Mouse (Mus musculus) induced T-regulatory cell, adult 2 months (primary cell): ENCODE data around the gene Islr.
"Not testable (repeated sequence)": the region's sequence is repeated elsewhere in the genome, so short reads cannot be mapped to it uniquely, and the experiment has no call there.

Experiments used
- DNase-seq: peaks from one replicate; pipeline ENCODE4 v3.0.0-alpha.2; 2012; ENCODE audit warnings: low read depth

Islr gene

DNA sequence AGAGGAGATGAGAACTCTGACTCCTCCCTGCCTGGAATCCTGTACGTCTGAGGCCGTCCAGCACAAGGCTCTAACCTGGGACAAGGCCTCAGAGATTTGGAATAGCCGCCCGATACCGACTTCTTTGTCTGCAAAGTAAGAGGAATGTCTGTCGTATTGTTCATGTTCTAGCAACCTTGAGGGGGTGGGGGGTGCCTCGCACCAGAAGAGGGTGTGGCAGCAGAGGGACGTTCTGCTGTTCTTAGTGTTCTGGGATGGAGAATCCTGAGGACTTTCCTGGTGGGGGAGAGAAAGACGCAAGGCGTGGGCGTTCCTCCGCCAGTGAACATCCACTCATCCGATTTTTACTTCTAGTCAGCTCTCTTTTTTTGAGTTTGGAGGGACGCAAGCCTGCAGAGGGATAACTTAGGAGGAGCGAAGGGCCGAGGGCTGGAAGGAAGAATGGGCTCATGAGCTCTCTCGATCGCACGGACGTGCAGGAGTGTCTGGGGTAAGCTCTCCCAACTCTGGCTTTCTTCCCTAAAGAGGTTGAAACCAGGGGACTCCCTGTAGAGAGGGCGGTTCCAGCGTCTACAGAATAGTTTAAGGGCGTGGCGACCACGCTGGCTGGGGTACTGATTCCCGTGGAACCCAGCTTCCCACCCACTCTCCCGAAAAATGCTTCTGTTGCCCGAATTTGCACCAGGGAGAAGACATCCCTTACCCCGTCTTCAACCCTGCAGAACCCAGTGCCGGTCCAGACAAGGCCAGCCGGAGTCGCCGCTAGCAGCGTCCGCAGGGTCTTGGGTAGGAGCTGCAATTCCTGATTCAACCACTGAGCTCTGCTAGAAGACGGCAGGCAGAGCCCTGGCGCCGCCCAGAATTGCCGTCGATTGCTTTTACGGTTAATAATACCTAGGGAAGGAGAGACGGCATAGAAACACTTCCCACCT is at the start of gene Islr, which contains the start of gene Islr2:
Gene Islr, minus strand, starts transcription at position 791 of the 932 bp plus-strand sequence.
Gene Islr2, minus strand, starts transcription at position 804 of the 932 bp plus-strand sequence.
- peak; percentile 83 for DNase-seq

DNA sequence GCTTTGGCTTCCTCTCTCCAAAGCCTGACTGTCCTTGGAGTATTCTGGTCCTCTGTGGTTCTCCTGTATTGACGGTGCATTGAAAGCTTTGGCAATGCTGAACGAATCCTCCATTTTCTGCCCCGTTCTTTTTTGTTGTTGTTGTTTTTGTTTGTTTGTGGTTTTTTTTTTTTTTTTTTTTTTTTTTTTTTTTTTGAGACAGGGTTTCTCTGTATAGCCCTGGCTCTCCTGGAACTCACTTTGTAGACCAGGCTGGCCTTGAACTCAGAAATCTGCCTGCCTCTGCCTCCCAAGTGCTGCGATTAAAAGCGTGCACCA is 49.7 kb upstream of the Islr start:
- not testable (repeated sequence) for DNase-seq

DNA sequence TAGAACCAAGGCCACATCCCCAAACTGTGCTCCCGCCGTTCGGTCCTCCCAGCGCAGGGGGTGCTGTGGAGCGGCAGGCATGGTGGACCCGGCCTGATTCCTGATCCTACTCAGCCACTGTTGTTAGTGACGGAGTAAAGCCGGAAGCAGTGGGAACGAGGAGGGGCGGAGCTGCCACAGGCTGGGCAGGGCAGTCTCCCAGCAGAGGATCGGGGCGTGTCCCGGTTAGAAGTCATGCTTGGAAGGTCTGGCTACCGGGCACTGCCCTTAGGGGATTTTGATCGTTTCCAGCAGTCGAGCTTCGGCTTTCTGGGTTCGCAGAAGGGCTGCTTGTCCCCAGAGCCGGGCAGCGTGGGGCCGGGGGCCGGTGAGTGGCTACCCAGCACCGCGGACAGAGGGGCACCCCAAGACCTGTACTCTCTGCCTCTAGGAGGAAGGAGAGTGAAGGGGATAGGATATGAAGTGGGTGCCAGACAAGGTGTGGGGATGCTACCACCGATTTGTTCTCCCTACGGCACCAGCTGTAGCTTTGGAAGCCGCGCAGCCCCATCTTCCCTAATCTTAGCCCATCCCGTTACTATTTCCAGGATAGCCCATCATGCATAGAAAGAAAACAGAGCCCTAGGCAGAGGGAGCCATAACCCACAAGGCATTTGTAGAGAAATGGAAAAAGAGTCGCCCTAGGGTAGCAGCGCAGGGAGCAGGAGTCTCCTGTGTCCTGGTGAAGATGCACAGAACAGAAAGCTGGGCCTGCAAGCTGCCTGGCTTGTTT is 49.1 kb upstream of the Islr start, which contains the start of gene Stoml1:
Gene Stoml1, plus strand, starts transcription at position 132 of the 772 bp plus-strand sequence.
- DNase-seq, result peak; percentile 96

DNA sequence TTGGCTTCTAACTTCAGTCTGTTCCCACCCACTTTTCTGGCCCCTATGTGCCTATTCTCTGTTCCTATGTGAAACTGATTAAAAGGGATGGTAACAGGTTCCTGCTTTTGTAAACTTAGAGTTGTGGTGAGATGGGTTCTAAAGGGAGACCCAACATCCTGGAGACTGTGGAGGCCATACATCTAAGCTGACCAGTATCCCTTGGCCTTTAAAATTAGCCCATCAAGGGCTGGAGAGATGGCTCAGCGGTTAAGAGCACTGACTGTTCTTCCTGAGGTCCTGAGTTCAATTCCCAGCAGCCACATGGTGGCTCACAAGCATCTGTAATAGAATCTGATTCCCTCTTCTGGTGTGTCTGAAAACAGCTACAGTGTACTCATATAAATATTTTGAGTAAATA is 46.6 kb upstream of the Islr start:
- not testable (repeated sequence) for DNase-seq

DNA sequence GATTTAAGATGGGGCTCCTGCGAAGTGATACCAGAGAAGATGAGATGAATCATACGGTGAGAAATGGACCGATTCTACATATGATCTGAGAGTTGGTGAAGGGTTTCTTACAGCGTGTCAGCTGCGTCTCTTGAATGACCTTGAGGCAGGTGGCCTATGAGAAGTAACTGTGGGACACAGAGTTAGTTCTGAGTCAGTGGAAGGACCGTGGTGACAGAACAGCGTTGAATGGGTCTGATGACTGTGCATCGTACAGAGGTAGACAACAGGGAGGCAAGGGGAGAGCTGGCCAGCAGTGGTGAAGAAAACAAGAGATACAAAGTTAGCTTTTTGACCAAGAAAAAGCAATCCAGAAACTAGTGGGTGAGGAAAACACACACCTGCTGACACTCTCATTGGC is 46.2 kb upstream of the Islr start:
- DNase-seq, result no peak

DNA sequence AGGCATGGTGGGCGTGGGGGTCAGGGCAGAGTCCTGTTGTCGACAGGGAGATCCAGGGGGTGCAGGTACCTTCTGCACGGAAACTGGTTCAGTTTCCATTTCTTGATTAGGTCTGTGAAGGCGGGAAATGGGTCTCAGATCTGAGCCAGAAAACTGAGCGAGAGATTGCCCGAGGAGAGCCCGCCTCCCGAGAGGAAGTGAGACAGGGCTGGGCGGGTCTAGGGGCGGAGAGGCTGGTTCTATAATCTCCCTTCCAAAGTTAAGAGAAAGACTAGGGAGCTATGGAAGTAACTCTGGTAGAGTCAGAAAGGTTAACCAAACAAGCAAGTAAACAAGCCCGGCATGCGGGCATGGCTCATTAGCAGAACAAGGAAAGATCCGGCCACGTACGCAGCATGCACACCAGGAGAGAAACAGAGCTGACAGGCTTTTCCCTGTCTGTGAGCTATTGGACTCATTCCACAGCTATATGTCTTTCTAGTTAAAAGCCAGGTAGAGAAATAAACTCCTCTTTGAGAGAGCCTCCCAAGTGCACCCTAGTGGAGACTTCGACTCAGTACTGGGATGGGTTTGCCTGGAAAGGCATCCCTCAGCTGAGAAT is 45.6 kb upstream of the Islr start, which contains the start of gene Pml:
Gene Pml, minus strand, starts transcription at position 195 of the 601 bp plus-strand sequence.
- peak; percentile 85 for DNase-seq

DNA sequence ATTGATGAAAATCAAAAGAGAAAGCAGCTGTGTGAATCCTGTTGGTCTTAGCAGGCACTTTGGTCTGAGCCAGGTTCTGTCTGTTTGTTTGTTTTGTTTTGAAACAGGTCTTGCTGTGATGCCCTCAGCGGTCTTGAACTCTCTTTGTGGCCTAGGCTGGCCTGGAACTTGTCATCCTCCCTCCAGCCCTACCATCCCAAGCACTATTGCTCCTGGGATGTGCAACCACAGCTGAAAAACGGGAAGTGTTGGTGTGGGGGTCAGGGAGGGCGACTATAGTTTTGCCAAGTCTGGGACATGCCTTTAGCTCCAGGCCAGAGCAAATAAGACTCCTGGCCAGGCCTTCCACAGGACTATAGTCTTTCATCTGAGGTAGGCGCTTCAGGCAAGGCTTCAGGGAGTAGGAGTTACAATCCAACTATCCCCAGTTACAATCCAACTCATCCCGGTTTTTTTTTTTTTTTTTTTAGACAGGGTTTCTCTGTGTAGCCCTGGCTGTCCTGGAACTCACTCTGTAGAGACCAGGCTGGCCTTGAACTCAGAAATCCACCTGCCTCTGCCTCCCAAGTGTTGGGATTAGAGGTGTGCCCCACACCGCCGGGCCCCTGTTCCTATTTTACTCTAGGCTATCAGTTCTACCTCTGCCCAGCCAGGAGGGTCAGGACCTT is 44.8 kb upstream of the Islr start:
- no peak for DNase-seq

DNA sequence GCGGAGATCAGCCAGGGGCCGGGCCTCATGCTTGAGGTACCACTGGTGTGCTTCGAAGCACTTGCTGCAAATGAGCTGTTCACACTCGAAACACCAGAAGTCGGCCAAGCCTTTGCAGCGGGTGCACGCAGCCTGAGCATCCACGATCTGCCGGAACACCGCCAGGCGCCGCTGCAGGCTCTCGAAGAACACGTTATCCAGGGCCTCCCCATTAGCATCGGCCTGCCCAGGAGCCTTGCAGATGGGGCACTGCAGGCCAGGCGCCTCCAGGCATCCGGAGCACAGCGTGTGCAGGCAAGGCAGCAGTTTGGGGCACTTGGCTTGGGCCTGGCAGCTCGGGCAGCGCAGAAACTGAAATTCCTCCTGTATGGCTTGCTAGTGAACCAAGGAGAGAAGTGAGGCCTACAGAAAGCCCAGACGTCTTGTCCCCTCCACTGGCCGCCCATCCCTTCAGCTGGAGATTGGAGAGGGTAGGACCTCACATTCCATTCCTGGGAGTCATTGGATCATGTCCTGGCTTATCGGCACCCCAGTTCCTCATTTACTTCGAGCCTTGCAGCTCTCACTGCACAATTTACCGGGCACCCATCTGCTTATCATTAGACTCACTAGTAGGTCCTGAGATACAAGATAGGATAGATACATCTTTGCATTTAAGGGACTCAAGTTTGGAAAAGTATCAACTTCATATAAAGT is 43.1 kb upstream of the Islr start:
- DNase-seq, result peak; percentile 86

DNA sequence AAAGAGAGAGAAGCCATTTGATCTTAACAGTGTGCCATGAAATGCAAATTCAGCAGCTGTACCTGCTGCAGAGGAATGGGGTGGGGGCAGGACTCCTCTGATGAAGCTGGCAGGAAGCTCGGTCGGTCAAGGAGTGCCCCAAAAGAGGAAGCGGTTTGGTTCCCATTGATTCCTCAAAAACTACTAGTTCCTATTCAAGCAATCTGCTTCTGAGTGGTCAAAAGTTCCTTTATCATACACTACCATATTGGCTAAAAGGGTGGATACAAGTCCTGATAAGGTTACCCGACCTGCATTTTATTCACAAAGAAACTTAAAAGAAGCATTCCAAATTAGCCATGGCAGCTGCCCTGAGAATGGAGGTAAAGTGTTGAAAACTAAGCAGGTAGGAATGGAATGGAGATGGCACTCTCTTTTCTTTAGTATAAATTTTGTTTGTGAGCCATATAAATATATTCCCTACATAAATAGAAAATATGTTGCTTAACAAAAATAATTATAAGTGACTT is 42.0 kb upstream of the Islr start:
- DNase-seq, result no peak

DNA sequence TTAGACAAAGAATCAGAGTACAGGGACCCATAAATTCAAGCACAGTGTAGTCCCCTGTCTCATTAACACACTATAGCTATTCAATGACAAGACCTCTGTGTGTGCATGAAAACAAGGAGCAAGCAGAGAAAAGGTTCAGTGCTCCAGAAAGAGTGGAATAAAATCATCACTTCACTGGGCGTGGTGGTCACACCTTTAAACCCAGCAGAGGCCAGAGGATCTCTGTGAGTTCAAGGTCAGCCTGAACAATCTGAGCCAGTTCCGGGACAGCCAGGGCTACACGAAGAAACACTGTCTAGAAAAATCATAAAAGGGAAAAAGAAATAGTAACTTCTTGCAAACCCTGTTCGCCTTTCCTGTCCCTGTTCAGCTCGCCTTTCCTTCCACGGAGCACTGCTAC is 39.6 kb upstream of the Islr start:
- DNase-seq, result no peak

DNA sequence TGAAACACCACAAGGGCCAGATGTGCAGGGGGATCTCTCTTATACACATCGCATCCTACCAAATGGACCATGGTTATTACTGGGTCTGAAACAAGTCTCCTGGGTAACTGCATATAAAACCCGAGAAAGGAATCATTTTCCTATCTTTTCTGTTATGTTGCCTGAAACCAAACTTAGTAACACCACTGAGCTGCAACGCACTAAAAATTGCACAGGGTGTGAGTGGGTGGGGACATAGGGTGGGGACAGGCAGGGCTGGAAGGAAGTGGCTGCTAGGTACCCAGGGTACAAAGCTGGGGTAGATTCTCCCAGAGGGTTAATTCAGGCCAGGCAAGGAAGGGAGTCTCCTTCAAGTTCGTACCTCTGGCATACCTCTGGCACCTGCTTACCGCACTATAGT is 38.6 kb upstream of the Islr start:
- no peak for DNase-seq

DNA sequence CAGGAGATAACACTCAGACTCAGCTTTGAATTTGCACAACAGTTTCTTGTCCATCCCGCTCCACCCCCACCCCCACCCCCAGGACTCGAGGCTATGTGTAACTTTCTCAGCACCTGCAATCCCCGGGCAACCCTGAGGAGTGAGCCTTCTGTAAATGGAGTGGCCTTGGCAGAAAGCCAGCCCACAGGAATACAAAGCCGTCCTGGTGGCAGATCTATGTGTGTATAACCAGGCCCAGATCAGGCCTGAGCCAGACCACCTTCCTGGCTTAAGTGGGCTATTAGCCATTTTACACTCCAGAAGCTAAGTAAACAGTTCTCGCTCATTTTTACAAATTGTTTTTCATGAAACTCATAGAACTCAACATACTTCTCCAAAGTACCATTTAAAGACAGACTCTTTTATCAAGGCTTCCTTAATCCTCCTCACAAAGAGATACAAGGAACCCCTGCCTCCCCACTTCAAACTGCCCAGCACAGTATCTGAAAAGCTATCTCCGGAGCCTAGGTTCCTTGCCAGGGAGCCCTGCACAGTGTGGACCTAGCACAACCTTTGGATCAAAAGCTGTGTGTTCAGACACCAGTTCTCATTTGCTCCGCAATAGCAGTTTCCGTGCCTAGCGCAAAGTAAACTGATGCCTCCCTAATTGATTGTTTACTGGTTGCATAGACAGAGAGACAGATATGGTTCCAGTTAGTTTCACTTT is 37.8 kb upstream of the Islr start:
- DNase-seq, result no peak

DNA sequence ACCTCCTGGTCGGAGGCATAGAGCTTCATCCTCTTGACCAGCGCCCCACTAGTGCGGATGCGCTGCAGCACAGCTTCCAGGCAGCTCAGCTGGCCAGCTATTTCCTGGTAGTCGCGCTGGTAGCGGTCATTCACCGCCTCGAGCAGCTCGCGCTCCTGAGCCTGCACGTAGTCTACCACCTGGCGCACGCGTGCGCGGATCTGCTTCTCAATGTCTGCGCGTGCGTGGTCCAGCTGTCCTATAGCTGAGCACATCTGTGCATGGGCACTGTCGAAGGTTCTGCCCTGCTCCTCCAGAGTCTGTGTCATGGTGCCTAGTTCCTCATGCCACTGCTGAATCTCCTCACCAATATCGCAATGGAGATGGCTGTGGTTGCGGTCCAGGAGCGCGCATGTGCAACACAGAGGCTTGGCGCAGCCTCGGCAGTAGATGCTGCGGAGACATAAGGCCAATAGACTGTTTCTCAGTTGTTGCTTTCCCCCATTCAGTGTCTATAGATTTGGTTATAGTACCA is 30.5 kb upstream of the Islr start:
- no peak for DNase-seq

DNA sequence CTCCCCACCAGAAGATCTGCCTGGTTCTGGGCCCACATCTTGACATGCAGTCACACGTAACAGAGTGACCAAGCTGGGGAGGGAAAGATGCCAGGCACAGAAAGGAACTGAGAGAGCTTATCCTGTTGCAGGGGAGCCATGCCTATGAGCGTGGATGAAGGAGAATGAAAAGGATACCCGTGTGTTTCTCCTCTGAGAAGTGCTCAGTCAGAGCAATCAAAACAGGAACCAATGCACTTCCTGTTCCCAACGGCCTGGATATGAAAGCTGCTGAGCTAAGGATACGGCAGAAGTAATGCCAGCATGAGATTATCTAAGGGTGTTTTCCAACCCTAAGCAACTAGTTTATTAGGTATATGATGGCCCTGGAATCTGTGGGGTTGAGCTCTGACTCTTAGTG is 28.3 kb upstream of the Islr start:
- no peak for DNase-seq

DNA sequence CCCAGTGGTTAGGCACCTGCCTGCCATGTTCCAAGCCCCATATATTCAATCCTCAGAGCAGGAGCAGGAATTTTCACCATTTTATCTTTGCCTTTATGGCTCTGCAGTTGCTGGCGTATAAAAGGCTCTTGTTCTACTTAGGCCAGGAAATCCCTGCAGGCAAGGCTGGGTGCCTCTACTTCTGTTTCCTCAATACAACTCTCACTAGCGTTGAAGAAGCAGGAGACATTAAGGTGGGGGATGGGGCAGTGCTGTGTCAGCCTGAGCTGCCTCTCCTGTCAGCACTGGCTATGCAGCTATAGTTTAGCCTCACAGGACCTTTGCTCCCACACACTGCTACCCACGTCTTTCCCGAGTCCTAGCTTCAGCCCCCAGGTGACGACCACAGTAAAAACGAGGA is 27.6 kb upstream of the Islr start:
- DNase-seq, result no peak

DNA sequence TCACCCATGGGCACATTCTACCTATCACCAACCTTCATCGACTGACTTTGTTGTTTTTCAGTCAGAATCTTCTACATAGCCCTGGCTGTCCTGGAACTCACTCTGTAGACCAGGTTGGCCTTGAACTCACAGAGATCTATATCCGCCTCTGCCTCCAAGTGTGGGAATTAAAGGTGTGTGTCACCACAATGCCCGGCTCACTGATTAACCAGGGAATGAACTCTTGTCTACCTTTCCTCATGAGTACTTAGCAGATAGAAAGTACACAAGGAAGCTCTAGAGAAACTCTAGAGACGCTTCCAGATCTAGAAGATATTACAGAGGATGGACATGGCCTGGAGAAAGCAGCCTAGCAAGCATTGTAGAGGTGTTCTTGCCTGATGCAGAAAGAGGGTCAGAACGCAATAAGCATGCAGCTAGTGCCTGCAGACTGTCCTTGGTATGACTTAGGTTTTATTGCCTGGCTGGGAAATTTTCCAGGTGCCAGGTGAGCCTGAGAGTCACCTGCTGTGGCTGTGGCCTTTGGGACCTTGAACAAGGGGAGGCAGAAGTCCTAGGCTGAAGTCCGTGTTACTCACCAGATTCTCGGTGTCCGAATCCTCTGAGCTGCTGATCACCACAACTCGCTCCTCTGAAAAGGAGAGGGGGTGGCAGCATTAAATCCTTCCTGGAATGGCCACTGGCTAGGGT is 24.8 kb upstream of the Islr start:
- DNase-seq, result no peak

DNA sequence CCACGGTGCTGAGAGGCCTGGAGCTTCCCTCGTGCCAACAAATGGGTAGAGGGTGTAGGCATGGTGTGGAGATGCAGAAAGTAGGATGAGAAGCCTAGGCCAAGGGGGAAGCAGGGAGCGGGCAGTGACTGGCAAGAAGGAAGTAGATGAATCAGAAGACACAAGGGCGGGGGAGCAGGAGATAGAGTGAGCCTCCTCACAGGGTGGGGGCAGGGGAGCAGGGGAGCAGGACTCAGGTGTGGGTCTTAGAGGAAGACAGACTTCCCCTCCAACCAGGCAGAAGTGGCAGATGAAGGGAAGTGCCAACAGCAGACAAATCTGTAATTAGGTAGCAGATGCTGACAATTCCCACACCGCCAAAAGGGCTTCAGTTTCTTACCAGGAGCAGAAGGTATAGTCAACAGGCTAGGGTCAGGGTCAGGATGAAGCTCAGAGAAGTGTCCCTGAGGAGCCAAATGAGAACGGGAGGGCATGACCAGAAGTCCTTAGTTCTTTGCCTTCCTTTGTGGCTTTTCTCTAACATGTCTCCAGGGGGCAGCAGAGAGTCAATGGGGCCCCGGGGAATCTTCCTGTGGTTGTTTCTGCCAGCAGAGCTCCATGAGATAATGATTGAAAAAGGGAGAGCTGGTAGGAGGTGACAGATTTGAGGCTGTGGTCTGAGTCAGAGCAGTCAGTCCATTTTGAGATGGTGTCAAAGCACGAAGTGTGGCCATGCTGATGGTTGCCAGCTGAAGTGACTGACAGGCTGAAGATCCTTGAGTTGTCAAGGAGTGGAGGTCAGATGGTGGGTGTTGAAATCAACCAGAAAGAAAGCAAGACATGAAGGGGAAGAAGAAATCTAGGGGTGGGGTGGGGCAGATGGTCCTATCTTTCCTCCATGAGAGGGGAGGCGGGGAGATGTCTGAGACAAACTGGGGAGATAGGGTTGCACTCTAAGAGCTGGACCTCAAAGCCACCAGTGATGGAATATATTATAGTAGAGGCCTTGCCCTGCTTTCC is 22.1 kb upstream of the Islr start:
- DNase-seq, result peak; percentile 85

DNA sequence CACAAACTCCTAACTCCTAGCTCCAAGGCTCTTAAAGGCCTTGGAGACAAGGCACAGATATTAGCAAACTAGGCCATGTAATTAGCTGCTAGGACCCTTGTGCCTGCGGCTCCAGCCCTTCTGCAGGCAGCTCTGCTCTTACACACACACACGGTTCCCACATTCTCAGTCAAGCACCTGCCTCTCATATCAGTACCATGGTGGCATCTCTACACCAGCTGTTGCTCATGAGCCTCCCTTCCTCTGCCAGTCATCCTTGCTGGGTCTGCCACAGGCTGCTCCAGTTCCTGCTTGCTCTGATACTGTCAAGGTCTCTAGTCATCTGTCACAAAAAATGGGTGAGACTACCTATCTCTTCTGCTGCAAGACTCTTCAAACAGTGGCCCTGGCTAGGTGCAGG is 20.2 kb upstream of the Islr start:
- no peak for DNase-seq
